Mouse (Mus musculus) kidney, embryonic 15.5 days (tissue): Measurements from ENCODE around the gene Trim15. TPM values are rescaled to one million over a fixed set of nuclear protein-coding genes. Genes with fewer than 3 reads are reported as not detected.

Experiments used
- ATAC-seq: fragments of 200-750 bp; cut with Nextera tagmentation; replicated peaks from 2 replicates; pipeline ENCODE4 v1.8.0; 2017; ENCODE audit warnings: moderate TSS enrichment; ENCODE audit not compliant: low FRiP score
- H3K27ac ChIP-seq: fragments of 300-500 bp; sonication (generic); 2 replicates; pipeline ENCODE4 v1.5.1; 2015; ENCODE audit warnings: mild to moderate bottlenecking, inconsistent platforms
- H3K27me3 ChIP-seq: fragments of 300-500 bp; sonication (generic); 2 replicates; pipeline ENCODE4 v1.6.1; 2015; ENCODE audit warnings: inconsistent platforms
- H3K36me3 ChIP-seq: fragments of 300-500 bp; sonication (generic); 2 replicates; pipeline ENCODE4 v1.6.1; 2015; ENCODE audit warnings: inconsistent platforms
- H3K4me1 ChIP-seq: fragments of 300-500 bp; sonication (generic); 2 replicates; pipeline ENCODE4 v1.6.1; 2015; ENCODE audit warnings: inconsistent platforms
- H3K4me2 ChIP-seq: fragments of 300-500 bp; sonication (generic); 2 replicates; pipeline ENCODE4 v1.6.1; 2015; ENCODE audit warnings: moderate library complexity, mild to moderate bottlenecking, inconsistent platforms
- H3K4me3 ChIP-seq: fragments of 300-500 bp; sonication (generic); replicated peaks from 2 replicates; pipeline ENCODE4 v1.5.1; 2015; ENCODE audit warnings: mild to moderate bottlenecking, inconsistent platforms
- H3K9ac ChIP-seq: fragments of 300-500 bp; sonication (generic); 2 replicates; pipeline ENCODE4 v1.6.1; 2015; ENCODE audit warnings: mild to moderate bottlenecking, inconsistent platforms
- H3K9me3 ChIP-seq: fragments of 300-500 bp; sonication (generic); replicated peaks from 2 replicates; pipeline ENCODE4 v1.6.1; 2016; ENCODE audit warnings: inconsistent platforms
- WGBS: fragments of 180-500 bp; shearing (Covaris S2); methylation state at CpG from one replicate; pipeline ENCODE4 v1.1.7; 2015; ENCODE audit warnings: mixed read lengths; 5-methylcytosine and 5-hydroxymethylcytosine counted together
- polyA plus RNA-seq: library from polyadenylated mRNA; unstranded; fragments of >200 nt; fragmentation: Nextera tagmentation; extraction: Ambion mirVana; gene quantifications from 2 replicates; pipeline ENCODE4 v1.2.1, GENCODE M21; 2015

Trim15 gene
- polyA plus RNA-seq = 0.17 and 0.22 TPM in 2 replicates

DNA sequence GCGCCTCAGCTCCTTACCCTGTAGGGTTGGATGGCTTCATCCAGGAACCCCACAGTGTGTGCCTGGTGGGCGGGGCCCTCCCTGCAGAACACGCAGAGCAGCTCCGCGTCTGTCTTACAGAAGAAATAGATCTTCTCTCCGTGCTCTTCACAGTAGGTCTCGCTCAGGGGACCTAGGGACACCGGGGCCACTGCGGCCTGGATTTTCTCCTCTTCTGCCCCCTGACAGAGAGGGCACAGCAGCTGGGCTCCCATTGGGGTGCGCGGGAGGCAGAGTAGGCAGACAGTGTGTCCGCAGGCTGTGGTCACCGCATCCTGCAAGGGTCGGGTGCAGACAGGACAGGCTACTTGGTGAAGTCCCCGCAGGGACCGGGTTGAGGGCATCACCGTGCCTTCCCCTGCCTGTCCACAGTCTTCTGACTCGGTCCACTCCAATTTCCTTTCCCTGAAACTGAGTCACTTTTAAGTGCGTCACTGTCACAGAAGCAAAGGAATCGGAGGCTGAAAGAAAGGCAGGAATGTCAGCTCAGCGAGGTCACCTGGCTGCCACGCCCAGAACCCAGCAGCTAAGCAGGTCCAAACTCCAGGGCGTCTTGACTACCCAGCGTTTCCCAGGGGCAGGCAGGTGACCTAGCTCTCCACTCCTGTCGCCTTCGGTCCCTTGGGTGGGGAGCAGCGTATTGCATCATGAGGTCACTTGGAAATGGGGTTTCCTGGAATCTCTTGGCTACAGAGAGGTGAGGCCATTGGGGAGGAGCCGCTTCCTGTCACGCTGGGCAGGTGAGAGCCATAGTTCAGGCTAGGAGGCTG is at the start of gene Trim15:
Gene Trim15 (minus strand): TSS at position 492 of the 809 bp plus-strand sequence.
- 11% methylated on average over 29 of the region's 29 CpGs for WGBS
- Histone ChIP-seq H3K4me1 (peaks cover 7% of the 10 kb centered on the region; the same call in 1 of the 2 replicates), H3K9ac (no peak within 1 kb of the TSS), H3K9me3 (no peaks in the 10 kb centered on the region), H3K27me3 (peaks cover 46% of the 10 kb centered on the region), H3K4me3 (peak within 1 kb of the TSS; percentile 18), H3K27ac (no peak within 1 kb of the TSS), H3K4me2 (peak within 1 kb of the TSS; percentile 47), H3K36me3 (no peaks in the 10 kb centered on the region)
- no peak; the same call in 1 of the 2 replicates for ATAC-seq

DNA sequence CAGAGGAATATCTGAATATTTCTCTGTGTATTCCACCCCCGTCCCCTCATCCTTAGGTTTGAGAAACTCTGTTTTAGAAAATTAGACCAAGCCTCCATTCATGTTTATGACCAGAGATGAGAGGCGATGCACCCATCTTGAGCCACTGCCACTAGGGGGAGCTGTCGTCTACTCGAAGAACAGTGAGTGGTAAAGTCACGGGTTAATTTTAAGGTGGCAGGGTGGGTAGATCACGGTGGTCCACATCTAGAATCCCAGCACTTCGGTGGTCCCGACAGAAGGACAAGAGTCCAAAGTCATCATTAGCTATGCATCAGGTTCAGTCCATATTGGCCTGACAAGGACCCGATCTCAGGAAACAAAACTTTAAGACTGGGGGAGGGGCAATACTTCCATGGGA is 48.1 kb upstream of the Trim15 start:
- H3K4me2 ChIP-seq = no peak overlapping the region
- H3K9me3 ChIP-seq = no peaks in the 10 kb centered on the region
- 14% methylated on average over 9 of the region's 9 CpGs for WGBS
- ATAC-seq = no peak
- H3K9ac ChIP-seq = no peak overlapping the region
- no peak overlapping the region for H3K4me3 ChIP-seq
- peaks cover 13% of the 10 kb centered on the region for H3K27me3 ChIP-seq
- H3K4me1 ChIP-seq = no peaks in the 10 kb centered on the region
- no peaks in the 10 kb centered on the region for H3K36me3 ChIP-seq
- no peak overlapping the region for H3K27ac ChIP-seq

DNA sequence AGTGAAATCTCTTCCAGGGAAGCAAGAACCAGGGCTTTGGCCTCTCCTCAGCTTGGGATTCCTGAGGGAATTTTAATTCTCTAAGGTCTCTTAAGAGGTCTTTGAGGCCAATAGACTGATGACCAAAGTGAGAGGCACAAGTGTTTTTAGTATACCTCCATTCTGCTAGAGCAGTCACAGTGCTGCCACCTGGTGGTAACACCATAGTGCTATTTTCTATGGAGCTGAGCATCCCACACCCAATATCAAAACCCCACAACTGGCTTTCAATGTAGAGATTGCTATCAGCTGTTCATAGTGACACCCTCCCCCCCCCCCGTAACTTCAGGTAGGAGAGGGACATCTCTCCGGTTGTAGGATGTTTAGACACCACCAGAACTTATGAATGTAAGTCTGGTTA is 47.1 kb upstream of the Trim15 start:
- no peak overlapping the region for H3K9ac ChIP-seq
- WGBS = 9% methylated on average over 2 of the region's 2 CpGs
- H3K36me3 ChIP-seq = no peaks in the 10 kb centered on the region
- peaks cover 17% of the 10 kb centered on the region for H3K27me3 ChIP-seq
- H3K4me2 ChIP-seq = no peak overlapping the region
- no peak overlapping the region for H3K4me3 ChIP-seq
- no peaks in the 10 kb centered on the region for H3K9me3 ChIP-seq
- no peaks in the 10 kb centered on the region for H3K4me1 ChIP-seq
- no peak for ATAC-seq
- no peak overlapping the region for H3K27ac ChIP-seq

DNA sequence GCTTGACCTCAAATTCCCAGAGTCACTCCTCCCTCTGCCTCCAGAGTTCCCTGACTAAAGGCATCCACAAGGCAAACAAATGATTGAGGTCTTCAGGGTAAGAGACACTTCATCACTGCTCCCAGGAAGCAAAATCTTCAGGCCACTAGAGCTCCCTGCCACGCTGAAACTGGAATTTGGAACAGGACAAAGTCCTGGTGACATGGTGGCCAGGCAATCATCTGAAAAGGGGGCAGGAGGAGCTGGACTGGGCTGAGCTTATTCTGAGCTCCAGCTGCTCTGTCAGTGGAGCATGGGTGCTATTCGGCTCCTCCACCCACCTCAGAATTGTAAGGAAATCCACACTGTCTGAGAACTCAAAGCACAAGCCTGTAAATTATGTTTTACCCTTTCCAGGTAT is 45.0 kb upstream of the Trim15 start:
- ATAC-seq = no peak
- Histone ChIP-seq H3K27me3 (peaks cover 17% of the 10 kb centered on the region), H3K4me3 (no peak overlapping the region), H3K27ac (no peak overlapping the region), H3K36me3 (no peaks in the 10 kb centered on the region), H3K9ac (no peak overlapping the region), H3K4me1 (no peaks in the 10 kb centered on the region), H3K9me3 (no peaks in the 10 kb centered on the region), H3K4me2 (no peak overlapping the region)
- 61% methylated on average over 2 of the region's 2 CpGs for WGBS

DNA sequence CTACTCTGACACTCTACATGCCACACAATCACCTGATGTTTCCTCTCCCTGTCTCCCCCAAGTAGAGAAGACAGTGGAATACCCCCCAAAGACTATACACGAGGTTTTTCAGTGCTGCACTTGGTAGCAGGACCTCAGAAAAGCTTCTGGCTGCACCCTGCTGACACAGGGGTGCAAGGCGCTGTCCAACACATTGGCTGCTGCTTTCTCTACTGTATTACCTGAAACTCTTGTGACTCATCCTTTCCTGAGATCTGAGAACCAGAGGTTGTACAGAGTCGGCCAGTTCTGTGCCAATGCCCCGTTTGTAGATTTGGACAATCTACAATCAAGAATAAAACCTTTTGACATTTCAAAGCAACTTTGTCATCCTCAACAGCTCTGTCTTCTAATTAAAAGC is 42.8 kb upstream of the Trim15 start:
- Histone ChIP-seq H3K36me3 (no peaks in the 10 kb centered on the region), H3K4me2 (no peak overlapping the region), H3K27ac (no peak overlapping the region), H3K9me3 (no peaks in the 10 kb centered on the region), H3K27me3 (peaks cover 12% of the 10 kb centered on the region; the same call in 1 of the 2 replicates), H3K4me3 (no peak overlapping the region), H3K9ac (no peak overlapping the region), H3K4me1 (no peaks in the 10 kb centered on the region)
- WGBS = 57% methylated on average over 4 of the region's 4 CpGs
- ATAC-seq = no peak

DNA sequence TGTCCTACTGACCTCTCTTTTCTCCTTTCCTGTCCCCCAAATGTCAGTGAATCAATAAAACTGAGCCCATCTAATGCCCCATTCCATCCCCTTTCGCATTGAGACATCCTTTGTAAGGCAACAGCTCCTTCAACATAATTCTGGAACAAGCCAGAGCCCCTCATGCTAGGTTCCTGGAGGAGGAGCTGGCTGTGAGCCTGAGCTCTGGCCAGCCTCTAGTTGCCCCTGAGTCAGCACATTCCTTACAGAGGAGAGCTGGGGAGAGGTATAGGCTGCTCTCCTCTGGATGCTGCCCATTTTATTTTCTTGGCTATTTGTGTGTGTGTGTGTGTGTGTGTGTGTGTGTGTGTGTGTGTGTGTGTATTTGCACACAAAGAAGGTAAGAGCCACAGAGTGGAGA is 41.2 kb upstream of the Trim15 start:
- 47% methylated on average over 1 of the region's 1 CpGs for WGBS
- H3K27me3 ChIP-seq = peaks cover 12% of the 10 kb centered on the region; the same call in 1 of the 2 replicates
- H3K4me3 ChIP-seq = no peak overlapping the region
- no peaks in the 10 kb centered on the region for H3K4me1 ChIP-seq
- H3K9me3 ChIP-seq = no peaks in the 10 kb centered on the region
- H3K9ac ChIP-seq = no peak overlapping the region
- ATAC-seq = 0 out of 2 replicates have a peak, but pooled peaks have one; percentile 36
- H3K27ac ChIP-seq = no peak overlapping the region
- H3K4me2 ChIP-seq = no peak overlapping the region
- no peaks in the 10 kb centered on the region for H3K36me3 ChIP-seq

DNA sequence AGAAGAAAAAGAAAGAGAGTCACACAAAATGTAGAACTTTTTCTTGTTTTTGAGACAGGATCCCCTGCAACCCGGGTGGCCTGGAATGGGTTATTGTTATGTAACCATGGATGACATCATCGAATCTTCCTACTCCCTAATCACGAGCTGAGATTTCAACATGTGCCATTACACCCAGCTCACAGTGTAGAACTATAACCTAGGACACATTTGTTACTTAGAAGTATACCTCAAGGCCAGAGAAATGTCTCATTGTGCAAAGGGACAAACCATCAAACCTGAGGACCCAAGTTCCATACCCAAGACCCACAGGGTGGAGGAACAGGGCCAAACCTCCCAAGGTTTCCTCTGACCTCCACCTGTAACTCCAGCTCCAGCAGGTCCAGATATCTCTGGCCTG is 36.6 kb upstream of the Trim15 start:
- Histone ChIP-seq H3K27me3 (no peaks in the 10 kb centered on the region), H3K36me3 (no peaks in the 10 kb centered on the region), H3K4me1 (no peaks in the 10 kb centered on the region), H3K4me3 (no peak overlapping the region), H3K4me2 (no peak overlapping the region), H3K9me3 (no peaks in the 10 kb centered on the region), H3K9ac (no peak overlapping the region), H3K27ac (no peak overlapping the region)
- WGBS = 74% methylated on average over 3 of the region's 3 CpGs
- no peak for ATAC-seq

DNA sequence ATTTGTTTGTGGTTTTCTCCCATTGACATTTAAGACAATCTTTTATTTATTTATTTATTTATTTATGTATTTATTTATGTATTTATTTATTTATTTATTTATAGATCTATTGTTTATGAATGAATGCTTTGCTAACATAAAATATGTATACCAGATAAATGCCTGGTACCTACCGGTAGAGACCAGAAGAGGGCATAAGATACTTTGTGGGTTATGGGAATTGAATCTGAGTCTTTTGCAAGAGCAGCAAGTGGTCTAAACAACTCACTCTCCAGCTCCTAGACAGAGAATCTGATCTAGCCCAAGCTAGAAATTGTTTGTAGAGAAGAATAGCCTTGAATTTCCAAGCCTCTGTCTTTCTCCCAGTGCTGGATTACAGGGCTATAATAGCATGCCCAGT is 33.7 kb upstream of the Trim15 start:
- no peak overlapping the region for H3K9ac ChIP-seq
- H3K27me3 ChIP-seq = no peaks in the 10 kb centered on the region
- H3K4me2 ChIP-seq = no peak overlapping the region
- H3K4me1 ChIP-seq = no peaks in the 10 kb centered on the region
- H3K36me3 ChIP-seq = no peaks in the 10 kb centered on the region
- ATAC-seq = no peak
- 40% methylated on average over 1 of the region's 1 CpGs for WGBS
- H3K4me3 ChIP-seq = no peak overlapping the region
- no peak overlapping the region for H3K27ac ChIP-seq
- no peaks in the 10 kb centered on the region for H3K9me3 ChIP-seq

DNA sequence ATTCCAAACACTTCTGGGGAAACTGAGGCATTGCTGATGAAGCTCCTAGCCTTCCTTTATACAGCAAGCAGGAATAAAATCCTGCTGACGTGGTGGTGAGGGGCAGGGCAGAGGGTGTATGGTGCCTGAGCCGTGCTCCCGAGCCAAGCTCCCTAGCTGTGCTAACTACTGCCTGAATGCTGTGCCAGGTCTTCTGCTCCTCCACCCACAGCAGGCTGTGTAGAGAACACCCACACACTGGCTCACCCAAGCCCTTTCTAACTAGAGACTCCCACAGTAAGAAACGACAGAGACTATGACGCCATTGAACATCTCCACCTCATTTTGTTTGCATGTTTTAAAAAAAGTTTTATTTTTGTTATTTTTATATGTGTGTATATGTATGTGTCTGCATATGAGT is 33.0 kb upstream of the Trim15 start:
- Histone ChIP-seq H3K27ac (no peak overlapping the region), H3K9ac (no peak overlapping the region), H3K4me1 (no peaks in the 10 kb centered on the region), H3K36me3 (no peaks in the 10 kb centered on the region), H3K4me3 (no peak overlapping the region), H3K9me3 (no peaks in the 10 kb centered on the region), H3K27me3 (no peaks in the 10 kb centered on the region), H3K4me2 (no peak overlapping the region)
- WGBS = 74% methylated on average over 5 of the region's 5 CpGs
- no peak for ATAC-seq

DNA sequence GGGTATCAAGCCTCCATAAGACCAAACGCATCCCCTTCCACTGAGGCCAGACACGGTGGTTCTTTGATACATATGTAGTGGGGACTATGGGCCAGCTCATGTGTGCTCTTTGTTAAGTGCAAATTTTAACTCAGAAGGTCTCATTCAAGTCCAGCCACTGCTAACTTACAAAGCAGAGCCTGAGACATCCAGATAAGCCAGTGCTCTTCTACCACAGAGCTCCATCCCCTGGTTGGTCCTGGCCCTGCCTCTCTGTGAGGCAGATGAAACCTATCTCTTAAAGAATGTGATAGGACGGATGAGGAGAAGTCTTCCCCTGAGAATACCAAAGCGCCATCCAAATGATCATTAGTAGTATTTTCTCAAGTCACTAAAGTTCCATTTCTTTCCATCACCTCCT is 32.4 kb upstream of the Trim15 start:
- no peak overlapping the region for H3K4me2 ChIP-seq
- no peaks in the 10 kb centered on the region for H3K4me1 ChIP-seq
- H3K27me3 ChIP-seq = no peaks in the 10 kb centered on the region
- no peak overlapping the region for H3K27ac ChIP-seq
- ATAC-seq = no peak
- H3K9me3 ChIP-seq = no peaks in the 10 kb centered on the region
- H3K9ac ChIP-seq = no peak overlapping the region
- no peaks in the 10 kb centered on the region for H3K36me3 ChIP-seq
- WGBS = 91% methylated on average over 4 of the region's 4 CpGs
- no peak overlapping the region for H3K4me3 ChIP-seq

DNA sequence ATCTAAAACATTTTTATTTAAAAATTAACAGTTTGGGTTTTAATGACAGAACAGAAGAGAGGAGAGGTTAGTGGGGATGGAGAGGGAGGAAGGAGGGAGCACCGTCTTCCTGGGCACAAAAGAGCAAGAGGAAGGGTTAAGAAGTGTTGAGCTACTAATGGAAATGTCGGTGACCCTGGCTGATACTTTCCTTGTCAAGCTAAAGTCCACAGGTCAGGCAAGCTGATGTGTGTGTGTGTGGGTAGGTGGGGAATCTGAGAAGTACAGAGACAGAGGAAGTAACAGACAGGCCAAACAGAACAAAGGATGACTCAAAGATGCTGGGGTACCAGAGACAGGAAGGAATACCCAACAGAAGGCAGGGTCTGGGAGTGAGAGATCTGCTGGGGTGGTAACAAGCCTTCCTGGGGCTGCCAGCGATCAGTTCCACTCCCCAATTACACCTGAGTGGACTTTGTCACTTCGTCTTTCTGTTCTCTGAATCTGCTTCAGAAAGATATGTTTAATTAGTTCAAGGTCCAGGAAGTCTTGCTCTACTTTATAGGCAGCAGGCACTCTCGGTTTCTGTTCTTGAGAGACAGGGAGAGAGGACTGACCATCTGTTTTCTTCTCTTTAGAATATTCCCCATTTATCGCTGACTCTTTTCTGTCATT is 30.7 kb upstream of the Trim15 start, which contains the start of gene Trim31:
Gene Trim31 (plus strand): TSS at position 567 of the 654 bp plus-strand sequence.
- no peak within 1 kb of the TSS for H3K27ac ChIP-seq
- H3K9ac ChIP-seq = no peak within 1 kb of the TSS
- H3K4me1 ChIP-seq = no peaks in the 10 kb centered on the region
- H3K36me3 ChIP-seq = no peaks in the 10 kb centered on the region
- ATAC-seq = no peak
- no peak within 1 kb of the TSS for H3K4me2 ChIP-seq
- no peak within 1 kb of the TSS for H3K4me3 ChIP-seq
- 73% methylated on average over 6 of the region's 6 CpGs for WGBS
- H3K9me3 ChIP-seq = no peaks in the 10 kb centered on the region
- no peaks in the 10 kb centered on the region for H3K27me3 ChIP-seq

DNA sequence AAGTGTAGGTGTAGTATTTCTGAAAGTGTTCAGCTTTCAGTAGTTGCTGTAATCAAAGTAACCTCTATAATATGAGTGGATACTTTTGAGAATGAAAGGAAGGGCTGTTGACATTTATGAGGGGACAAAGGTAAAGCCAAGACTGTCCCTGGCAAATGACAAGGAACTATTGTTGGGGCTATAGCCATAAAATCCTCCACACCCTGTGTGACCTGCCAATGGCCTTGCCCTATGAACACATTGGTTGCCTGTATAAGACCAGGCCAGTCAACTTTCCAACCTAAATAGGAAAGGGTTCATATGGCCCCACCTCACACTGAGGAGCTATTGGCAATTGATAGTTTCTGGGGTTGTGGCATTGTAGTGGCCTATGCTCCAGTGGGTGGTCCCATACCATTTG is 30.1 kb upstream of the Trim15 start:
- H3K27me3 ChIP-seq = no peaks in the 10 kb centered on the region
- no peaks in the 10 kb centered on the region for H3K9me3 ChIP-seq
- no peak overlapping the region for H3K27ac ChIP-seq
- H3K4me3 ChIP-seq = no peak overlapping the region
- no peak overlapping the region for H3K4me2 ChIP-seq
- no peaks in the 10 kb centered on the region for H3K4me1 ChIP-seq
- no peaks in the 10 kb centered on the region for H3K36me3 ChIP-seq
- no peak overlapping the region for H3K9ac ChIP-seq
- no peak for ATAC-seq
